Mouse (Mus musculus) megakaryocyte-erythroid progenitor cell, adult 5-6 weeks (primary cell): ENCODE measurements around the gene Iqcn. TPM values are rescaled to one million over a fixed set of nuclear protein-coding genes. Genes with fewer than 3 reads are reported as not detected.

Experiments
- ATAC-seq: replicated peaks from 2 replicates; pipeline ENCODE4 v1.8.0; 2016; ENCODE audit warnings: mild to moderate bottlenecking, inconsistent platforms; ENCODE audit not compliant: severe bottlenecking, poor library complexity, low FRiP score, low TSS enrichment
- total RNA-seq, 2 experiments: library from RNA; stranded (forward) in 1 of 2; stranded (reverse) in 1 of 2; fragments of 200-1000, 215-1000 nt in 1 of 2; fragments of >200 nt in 1 of 2; fragmentation: Nextera tagmentation in 1 of 2; gene quantifications; 2 replicates each; pipeline ENCODE4 v1.2.3; 2014 to 2017

The Iqcn gene
- total RNA-seq, 2 experiments from 2014 or later, result not detected

DNA sequence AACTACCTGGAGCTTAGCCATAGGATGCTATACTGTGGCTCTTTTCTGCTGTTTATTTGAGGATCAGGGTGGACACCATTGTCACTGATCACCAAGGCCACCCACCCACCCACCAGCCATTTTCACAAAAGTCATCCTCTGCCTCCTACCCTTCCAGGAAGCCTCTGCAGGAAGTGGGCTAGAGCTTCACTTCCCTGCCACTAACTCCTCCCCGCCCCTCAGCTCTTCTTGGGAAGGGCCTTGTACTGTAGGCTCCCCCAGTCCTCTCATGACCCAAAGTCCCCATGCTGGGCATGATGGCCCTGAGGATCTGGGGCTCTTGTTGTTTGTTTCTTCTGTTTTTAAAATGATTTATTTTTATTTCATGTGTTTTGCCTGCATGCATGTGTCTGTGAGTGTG lies 27.9 kb upstream of the Iqcn start:
- no peak for ATAC-seq

DNA sequence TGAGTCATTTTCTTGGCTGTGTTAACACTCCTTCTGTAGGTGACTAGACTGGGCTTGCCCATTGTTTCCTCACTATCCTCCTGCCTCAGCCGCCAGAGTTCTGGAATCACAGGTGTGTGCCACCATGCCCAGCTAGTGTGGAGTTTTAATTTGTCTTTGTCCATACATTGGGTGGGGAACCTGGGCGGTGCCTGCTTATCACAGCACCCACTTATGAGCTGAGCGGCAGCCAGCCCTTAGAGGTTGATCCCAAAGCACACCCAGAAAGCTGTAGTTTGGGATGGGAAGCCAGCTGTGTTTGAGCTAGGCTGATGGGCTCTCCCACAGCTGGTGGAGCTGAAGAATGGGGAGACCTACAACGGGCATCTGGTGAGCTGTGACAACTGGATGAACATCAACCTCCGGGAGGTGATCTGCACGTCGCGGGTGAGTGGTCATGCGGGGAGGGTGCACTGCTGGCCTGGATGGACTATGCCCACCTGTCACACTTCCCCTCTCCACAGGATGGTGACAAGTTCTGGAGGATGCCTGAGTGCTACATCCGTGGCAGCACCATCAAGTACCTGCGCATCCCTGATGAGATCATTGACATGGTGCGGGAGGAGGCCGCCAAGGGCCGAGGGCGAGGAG lies 25.7 kb upstream of the Iqcn start:
- no peak for ATAC-seq

DNA sequence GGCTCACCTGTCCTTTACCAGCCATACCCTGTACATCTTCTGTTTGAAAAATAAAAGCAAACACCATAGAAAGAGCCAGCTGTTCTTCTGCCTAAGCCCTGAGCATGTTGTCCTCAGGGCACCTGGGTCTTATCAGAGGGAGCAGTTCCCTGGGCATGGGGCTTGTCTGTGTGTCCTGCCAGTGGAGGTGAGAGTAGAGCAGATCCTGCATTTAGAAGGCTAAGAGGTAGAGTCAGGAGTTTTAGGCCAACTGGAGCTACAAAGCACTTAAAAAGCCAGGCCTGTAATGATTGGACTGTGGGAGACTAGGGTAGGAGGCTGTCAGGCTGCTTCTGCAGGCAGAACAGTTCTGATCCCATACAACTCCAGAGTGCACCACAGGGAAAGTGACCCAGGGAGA lies 24.6 kb upstream of the Iqcn start:
- no peak for ATAC-seq

DNA sequence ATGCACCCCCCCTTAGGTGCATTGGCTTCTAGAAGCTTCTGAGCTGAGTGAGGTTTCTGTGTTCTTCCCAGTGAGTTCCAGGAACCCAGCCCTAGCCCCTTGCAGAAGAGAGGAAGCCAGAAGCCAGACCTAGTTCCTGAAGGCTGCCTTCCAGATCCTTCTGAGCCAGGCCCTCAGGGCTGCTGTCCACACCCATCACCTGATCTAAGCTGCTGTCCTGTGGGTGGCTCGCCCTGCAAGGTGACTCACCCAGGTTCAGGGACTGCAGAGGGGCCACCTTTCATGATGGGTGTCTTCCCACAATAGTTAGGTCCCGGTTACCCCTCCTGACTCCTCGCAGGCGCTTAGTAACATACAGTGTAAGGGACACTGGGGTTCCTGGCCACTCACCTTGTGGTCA lies 23.9 kb upstream of the Iqcn start:
- ATAC-seq, result no peak

DNA sequence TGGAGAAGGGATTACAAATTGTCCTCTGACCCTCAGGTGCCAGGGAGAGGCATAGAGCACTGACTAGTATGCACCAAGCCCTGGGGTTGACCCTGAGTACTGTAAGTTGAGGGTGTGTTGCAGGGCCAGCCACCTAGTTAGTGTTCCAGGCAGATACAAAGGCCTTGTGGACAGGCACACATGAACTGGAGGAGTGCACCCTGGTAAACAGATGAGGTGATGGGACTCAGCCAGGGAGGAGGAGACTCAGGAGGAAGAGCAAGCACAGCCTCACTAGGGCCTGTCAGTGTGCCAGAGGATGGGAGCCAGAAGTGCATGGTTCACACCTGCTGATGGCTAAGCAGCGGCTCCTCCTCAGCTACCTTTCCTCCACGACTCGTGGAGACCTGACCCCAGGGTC lies 23.2 kb upstream of the Iqcn start:
- ATAC-seq, result no peak

DNA sequence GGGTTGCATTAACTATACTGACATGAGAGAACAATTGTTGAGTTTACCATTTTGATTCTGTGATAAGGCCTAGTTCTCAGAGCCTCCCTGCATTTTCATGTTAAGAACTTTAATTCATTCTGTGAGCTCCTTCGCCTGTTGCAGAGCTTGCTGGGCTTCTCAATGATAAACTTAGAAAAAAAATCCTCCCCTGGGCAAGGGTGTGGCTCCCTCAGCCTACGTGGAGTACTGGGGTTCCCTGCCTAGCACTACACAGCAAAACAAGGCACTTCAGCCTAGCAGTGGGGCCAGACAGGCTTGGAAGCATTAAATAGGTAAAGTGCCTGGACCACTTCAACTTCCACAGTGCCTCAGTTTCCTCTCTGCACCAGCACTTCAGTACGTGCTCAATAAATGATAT lies 21.8 kb upstream of the Iqcn start:
- no peak for ATAC-seq

DNA sequence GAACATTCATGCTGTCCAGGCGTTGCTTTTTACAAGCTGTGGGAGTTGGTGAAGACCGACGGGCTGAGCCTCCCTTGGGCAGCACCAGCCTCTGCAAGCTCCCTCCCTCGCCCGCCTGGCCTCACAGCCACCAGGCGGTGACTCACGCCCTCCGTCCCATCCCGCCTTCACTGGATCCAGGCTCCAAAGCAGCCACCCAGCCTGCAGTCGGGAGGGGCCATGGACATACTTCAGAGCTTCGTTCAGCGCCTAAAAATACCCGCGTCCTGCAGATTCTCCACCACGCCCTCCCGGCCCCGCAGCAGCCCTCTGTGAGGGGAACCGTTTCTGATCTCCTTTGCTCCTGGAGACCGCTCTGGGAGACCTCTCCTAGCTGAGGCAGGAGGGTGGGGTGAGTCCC lies 21.1 kb upstream of the Iqcn start:
- no peak for ATAC-seq

DNA sequence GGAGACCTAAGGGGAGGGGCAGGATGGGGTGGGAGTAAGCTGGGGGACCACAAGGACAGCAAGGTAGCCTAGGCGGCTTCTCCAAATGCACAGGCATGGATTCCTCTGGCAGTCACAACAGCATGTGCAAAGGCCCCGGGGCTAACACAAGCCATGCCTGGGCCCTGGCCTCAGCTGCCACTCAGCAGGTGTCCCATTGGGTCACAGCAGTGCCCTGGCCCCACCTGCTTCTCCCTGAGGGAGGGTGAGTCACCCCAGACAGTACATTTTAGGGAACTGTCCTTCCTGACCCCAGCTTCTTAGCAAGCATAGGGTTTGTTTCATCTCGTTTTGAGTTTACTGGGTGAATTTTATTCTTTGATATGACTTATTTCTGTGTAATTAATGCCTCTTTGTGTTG lies 20.6 kb upstream of the Iqcn start:
- ATAC-seq, result no peak

DNA sequence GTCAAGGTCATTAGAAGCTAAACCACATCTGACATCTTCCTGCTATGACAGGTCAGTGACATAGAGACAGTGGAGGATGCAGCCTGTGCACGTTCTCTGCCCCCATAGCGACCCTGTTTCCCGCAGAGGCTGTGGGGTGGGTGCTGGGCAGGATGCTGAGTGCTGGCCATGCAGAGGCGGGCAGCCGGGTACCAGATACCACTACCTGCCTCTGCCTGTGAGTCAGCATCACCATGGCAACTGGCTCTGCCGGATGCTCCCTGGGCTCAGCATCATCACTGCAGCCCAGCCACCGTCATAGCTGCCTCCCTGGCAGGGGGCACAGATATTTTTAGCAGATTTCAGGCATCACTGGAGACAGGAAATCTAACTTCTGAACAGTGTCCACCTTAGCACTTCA lies 19.0 kb upstream of the Iqcn start:
- no peak for ATAC-seq

DNA sequence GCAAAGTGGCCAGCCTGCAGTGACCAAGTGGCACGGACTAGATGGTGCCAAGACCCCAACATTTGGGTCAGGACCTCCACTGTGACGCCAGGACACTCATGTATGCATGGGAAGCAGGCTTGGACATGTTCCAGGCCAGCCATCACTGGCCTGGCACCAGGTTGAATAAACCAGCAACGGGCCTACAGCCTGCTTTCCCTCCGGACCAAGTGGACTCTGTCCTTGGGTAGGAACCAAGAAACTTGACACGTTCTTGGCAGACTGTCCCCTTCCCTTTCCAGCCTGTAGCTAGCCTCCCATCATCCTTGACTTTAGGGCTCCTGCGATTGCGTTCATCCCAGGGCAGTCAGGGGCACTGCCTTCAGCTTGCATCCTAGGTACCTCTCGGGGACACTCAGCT lies 15.7 kb upstream of the Iqcn start:
- ATAC-seq, result no peak

DNA sequence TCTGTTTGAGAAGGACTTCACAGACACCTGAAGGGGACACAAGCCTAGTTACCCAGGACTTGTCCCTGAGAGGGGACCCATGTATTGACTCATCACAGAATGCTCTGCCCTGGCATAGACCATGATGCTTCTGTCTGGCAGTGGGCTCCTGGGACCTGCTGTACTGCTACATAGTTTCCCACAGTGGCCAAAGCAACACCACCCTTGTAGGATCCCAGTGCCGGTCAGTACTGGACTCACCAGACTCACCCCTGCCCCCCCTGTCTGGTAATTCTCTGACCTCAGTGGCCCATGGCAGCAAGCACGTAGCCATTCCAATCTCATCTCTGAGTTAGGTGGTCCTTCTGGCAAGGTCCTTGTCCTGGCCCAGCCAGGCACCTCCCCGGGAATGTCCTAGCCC lies 15.1 kb upstream of the Iqcn start:
- no peak for ATAC-seq

DNA sequence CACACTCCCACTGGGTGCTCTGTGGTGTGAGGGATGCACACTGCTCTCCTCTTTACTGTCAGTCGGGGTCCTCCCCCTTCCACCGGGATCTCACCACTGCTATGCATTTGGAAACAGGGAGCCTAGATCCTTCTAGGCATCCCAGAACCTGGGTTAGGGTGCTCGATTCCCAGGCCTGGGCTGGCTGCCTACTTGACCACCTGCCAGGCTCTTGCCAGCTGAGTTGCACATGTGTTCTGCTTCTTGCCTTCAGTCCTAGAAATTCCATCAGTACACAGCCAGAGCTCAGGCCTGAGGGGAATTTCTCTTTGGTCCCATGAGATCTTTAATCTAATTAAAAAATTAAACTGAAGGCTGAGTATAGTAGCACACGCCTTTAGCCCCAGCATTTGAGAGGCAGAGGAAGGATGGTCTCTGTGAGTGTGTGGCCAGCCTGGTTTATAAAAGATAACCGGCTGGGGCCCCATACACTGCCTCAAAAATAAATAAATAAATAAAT lies 13.3 kb upstream of the Iqcn start:
- ATAC-seq, result no peak

DNA sequence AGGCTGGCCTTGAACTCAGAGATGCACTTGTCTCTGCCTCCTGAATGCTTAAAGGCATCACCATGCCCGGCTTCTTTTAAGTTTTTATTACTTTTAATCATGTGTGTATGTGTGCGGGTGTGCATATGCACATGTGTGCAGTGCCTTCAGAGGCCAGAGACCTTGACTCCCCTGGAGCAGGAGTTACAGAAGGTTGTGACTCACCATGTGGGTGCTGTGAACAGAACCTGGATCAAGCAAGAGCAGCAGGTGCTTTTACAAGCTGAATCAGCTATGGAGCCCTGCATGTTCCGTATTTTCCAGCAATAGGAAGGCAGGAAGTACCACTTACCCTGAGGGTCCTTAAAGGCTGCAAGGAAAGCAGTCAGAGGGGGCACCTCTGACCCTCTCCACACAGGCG lies 12.0 kb upstream of the Iqcn start:
- no peak for ATAC-seq

DNA sequence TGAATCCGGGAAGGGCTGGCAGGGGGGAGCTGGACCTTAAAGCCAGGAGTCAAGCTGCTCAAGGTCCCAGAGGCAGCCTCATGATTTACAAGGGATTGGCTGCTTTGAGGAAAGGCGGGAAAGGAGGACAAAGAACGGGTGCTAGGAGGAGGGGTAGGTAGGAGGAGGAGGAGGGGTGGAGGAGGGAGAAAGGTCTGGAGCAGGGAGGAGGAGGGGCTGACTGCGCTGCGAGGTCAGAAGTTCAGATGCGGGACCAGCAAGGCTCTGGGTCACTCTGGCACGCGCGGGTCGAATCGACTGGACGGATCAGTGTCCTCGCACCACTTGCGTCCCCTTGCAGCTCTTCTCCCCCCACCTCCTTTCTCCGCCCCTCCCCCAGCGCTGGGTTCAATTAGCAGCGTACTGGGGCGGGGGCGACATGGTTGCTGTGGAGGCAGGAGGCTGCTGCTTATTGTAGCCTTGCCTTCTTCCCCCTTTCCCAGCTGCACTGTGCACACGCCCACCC lies 11.5 kb upstream of the Iqcn start:
- no peak for ATAC-seq

DNA sequence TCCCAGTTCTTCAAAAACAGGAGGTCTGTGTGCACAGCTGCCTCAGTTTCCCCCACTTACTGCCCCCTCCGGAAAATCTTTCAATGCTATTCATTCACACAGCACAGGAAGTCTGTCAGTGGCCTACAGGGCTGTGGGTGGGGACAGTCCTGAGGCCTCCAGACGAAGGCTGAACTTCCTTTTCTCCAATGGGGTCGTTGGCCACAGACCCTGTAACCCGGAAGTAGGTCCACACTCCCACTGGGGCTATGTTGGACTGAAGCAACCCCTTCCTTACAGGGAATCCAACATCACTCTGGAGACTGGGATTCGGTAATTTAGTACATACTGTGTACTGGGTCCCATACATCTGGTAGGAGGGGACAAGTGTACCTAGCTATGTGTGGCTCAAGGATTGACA lies 9.6 kb upstream of the Iqcn start:
- no peak for ATAC-seq

DNA sequence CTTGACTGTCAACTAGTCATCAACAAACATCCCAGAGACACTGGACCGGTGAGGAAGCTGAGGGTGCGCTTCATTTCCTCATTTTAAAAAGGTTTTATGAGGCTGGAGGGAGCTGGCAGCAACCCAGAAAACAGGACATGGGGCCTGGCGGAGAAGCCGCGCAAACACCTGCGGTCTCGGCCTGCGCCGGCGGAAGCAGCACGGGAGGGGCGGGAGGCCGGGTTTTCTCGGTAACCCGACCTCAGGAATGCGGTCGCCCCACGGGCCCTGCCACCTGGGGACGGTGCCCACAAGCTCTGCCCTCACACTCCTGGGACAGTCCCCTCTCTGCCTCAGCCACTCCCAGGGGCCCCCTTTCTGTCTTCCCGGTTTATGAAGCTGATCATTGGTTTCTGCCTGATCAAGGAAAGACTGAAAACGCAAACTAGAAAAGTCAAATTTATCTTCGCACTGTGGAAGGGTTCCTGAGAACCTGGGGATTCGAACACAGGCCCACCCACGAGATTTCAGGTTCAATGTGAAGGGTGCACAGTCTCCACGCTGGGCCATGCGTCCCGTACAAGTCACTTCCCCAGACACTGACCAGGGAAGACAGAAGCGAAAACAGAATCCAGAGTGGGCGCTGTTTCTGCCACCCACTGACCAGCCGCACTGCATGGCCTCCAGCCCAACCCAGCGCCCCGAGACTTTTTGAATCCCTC lies 7.8 kb upstream of the Iqcn start:
- ATAC-seq, result no peak

DNA sequence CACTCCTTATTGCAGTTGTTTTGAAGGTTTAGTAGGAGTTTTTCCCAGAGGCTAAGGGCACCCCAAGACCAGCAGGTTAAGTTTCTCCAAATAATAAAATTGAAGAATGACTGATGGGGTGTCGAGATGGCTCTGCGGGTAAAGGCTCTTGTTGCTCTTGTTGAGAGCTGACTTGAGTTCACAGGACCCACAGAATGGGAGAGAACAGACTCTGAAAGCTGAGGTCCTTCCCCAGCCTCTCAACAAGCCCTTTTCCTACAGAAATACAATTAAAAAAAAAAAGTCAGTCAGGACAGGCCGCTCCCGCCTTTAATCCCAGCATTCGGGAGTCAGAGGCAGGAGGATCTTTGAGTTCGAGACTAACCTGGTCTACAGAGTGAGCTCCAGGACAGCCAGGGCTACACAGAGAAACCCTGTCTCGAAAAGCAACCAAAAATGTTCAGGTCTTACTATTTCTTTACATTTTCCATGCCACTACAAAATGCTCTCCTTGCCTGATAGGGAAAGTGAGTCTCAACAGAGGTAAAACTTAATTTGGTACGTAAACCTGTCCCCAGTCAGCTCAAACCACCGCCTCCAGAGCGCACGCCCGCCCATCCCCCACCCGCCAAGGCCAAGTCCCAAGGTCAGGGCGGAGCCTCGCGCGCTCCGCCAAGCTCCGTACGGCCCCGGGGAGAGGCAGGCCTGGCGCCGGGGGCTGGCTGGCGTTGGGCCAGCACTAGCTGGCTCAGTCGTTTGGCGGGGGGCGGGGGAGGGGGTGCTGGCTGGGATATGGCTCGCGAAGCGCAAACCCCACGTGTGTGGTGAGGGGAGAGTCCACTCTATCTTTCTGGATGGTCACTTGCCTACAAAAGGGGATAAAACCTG lies 7.0 kb upstream of the Iqcn start:
- ATAC-seq, result no peak

DNA sequence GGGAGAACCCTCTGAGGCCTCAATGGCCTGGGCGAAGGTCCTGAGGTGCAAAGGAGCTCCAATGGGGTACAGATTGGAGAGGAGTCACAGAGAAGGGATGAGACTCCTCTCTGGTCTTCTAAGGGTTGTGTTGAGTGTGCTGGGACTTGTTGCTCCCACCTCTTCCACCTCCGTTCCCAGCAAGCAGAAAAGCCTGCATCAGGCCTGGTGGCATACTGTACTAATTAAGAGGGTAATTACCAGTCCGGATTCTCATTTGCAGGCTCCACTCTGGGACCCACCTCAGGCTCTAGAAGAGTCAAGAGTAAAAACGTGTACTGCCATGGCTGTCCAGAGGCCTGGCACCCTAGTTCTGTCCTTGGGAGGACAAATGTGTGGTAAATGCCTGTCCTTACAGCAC lies 6.3 kb upstream of the Iqcn start:
- ATAC-seq, result no peak

DNA sequence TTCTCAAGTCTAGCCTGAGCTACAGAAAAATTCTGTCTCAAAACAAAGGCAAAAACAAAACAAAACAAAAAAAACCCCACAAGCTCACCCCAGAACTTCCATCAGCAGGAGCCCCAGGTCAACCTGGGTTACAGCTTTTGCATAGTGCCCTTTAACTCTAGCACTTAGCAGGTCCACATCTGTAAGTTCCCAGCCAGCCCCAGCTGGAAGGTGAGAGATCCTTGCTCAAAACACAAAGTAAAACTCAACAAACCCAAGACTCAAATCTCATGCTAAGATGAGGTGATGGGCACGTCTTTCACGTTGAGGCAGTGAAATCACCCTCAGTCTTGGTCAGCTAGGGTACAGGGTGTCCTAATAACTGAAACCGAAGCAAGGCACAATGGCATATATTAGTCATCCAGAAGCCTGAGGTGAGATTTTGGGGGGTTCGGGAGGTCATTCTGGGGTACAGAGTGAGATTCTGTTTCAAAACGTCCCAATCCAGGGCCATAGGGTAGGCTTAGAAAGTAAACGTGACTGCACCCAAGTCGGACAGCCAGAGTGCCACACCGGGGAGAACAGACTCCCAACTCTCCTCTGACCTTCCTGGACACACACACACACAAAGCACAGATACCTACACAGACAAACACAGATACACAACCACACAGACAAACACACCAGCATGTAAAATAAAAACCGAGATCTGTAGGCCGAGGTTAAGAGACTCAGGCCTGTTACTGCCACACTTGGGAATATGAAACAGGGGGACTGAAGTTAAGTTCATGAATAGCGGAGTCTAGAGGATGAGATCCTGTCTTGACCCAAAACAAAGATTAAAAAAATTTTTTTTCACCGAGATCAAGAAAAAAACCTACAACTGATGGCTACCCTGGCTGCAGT lies 5.6 kb upstream of the Iqcn start:
- ATAC-seq, result no peak
